Mouse (Mus musculus): ENCODE measurements at regions not wholly inside any gene's neighbourhood (a gene's known extent, or its start where the extent isn't known, plus 50 kb on each side); places are given as distances from the start of the nearest gene placed in this dataset.

DNA sequence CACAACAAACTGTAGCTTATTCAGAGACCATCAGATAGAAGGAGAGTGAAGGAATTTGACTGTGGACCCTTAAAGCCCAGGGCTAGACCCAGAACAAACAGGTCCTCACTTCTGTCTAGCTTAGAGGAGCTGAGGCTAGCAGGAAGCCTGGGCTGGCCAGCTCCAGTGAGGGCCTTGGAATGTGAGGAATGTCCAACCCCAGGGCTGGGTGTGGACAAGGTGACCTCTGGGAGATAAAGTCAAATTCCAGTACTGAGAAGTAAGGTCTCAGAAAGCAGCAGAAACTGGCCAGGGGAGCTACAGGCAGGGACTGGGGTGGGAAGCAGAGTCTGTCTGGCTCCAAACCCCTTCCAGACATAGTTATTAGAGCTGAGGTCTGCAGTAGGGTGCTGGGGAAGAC lies 51.0 kb upstream of the Ssbp3 start:
- no peak overlapping the region for H3K9ac ChIP-seq
- H3K4me2 ChIP-seq: no peak overlapping the region
- H3K9me3 ChIP-seq (replicated peaks): no peaks in the 10 kb centered on the region
- no peak overlapping the region for H3K27ac ChIP-seq
- H3K27me3 ChIP-seq (replicated peaks): peaks cover 29% of the 10 kb centered on the region
- H3K36me3 ChIP-seq: no peaks in the 10 kb centered on the region
- no peak overlapping the region for H3K4me3 ChIP-seq
- H3K4me1 ChIP-seq: peaks cover 34% of the 10 kb centered on the region
- ATAC-seq: no peak

DNA sequence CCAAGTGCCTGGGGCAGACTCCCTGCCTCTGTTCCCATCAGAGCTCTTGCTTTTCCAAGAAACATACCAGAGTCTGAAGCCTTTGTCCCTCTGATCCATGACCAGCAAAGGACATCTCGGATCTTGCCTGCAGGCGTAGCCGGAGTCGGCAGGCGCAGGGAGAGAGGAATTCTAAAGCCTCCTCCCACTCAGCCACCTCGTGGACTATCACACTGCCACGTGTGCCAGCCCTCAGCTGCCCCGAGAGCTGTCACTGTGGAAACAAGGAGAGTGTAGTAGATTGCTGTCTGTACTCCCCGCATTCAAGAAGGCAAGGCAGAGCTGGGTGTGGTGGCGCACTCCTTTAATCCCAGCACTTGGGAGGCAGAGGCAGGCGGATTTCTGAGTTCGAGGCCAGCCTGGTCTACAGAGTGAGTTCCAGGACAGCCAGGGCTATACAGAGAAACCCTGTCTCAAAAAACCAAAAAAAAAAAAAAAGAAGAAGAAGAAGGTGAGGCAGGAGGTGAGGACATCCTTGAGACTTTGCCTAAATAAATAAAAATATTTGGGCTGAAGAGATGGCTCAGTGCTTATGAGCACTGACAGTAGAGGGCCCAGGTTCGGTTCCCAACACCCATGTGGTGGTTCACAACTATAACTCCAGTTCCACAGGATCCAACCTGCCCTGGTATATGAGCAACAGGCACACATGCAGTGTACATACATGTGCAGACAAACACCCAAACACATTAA lies 52.0 kb upstream of the Ssbp3 start:
- no peak for ATAC-seq
- Histone ChIP-seq H3K27ac (no peak overlapping the region), H3K4me2 (no peak overlapping the region), H3K9ac (no peak overlapping the region), H3K4me1 (peaks cover 41% of the 10 kb centered on the region), H3K4me3 (no peak overlapping the region), H3K36me3 (no peaks in the 10 kb centered on the region), H3K9me3 (replicated peaks) (no peaks in the 10 kb centered on the region), H3K27me3 (replicated peaks) (peaks cover 34% of the 10 kb centered on the region)
- 71% methylated on average over 13 of the region's 13 CpGs for WGBS (ENCODE audit: insufficient replicate concordance)

DNA sequence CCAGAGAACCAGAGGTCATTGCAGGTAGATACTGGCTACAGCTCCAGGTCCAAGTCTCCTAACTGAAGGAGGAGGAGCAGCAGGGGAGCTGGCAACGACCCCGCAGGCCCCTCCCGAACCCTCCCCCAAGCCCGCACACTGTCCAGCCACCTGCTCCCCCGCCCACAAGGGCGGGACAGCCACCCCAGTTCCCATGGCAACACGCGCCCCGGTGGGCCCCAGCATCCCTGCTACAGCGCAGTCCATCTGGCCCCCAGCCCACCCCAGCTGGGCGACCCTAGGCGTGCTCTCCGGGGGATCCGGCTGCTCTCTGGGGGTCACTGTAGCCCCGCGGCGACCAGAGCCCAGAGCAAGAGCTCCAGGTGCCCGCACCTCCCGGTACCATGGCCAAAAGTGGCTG lies 51.0 kb upstream of the Acot11 start:
- Histone ChIP-seq H3K4me1 (peaks cover 30% of the 10 kb centered on the region), H3K27me3 (replicated peaks) (peaks cover 29% of the 10 kb centered on the region), H3K4me3 (no peak overlapping the region), H3K36me3 (no peaks in the 10 kb centered on the region), H3K4me2 (no peak overlapping the region), H3K9me3 (replicated peaks) (no peaks in the 10 kb centered on the region), H3K27ac (no peak overlapping the region), H3K9ac (no peak overlapping the region)
- no peak for ATAC-seq
- 32% methylated on average over 19 of the region's 19 CpGs for WGBS (ENCODE audit: insufficient replicate concordance)

DNA sequence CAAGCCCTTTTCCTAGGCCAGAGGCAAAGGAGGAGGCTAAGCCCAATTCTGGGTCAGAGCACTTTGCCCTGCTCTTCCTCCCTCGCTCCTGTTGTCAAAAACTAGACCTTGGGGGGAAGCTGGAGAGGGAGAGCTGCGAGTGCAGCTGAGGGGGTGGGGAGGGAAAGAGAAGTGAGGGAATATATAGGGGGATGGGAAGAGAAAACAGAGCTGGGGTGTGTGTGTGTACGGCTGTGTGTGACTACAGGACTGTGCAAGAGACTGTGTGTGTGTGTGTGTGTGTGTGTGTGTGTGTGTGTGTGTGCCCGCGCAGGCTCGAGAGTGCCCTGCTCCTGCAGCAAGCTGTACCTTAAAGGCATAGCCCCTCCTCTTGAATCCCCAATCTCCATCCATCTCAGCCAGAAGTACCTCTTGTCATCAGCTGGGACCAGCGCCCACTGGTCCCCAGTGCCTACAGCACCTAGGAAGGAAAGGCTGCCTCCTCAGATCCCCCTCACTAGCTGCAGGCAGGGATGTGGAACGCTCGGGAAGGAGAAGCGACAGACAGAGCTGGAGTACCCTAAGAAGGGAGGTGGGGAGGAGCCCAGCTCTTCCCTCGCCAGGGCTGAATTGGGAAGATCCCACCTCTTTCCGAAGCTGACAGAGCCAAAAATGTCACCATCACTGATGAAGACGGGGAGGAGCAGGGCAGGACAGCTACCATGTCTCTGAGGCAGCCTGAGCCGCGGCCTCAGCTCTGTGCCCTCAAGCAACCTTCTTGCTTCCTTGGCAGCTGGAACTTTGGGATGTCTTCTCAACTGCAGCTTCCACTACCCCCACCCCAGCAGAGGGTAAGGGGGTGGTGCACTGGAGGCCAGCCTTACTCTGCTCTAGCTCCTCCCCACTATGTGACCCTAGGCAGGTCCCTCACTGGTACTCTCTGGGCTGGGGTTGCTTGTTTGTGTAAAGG lies 49.8 kb upstream of the Acot11 start:
- Histone ChIP-seq H3K9ac (no peak overlapping the region), H3K9me3 (replicated peaks) (no peaks in the 10 kb centered on the region), H3K4me2 (peak overlapping the region; percentile 27), H3K4me3 (no peak overlapping the region), H3K27ac (no peak overlapping the region), H3K4me1 (peaks cover 23% of the 10 kb centered on the region), H3K27me3 (replicated peaks) (peaks cover 29% of the 10 kb centered on the region), H3K36me3 (no peaks in the 10 kb centered on the region)
- peak; percentile 54; the same call in 1 of the 2 replicates for ATAC-seq
- 31% methylated on average over 12 of the region's 15 CpGs for WGBS (ENCODE audit: insufficient replicate concordance)
